Mouse (Mus musculus) adrenal gland, postnatal 0 days (tissue): Measurements from ENCODE around the gene H1f0. TPM values are rescaled to one million over a fixed set of nuclear protein-coding genes. Genes with fewer than 3 reads are reported as not detected.

Experiments used
- microRNA-seq: library from miRNA; unstranded; fragments of <30 nt; microRNA quantifications from one replicate; pipeline ENCODE4, GENCODE M21; 2016; ENCODE audit warnings: borderline replicate concordance; ENCODE audit not compliant: insufficient number of aligned reads
- polyA plus RNA-seq: library from polyadenylated mRNA; unstranded; fragments of >200 nt; fragmentation: Nextera tagmentation; extraction: Ambion mirVana; gene quantifications from 2 replicates; pipeline ENCODE4 v1.2.1, GENCODE M21; 2015

Gene H1f0
- polyA plus RNA-seq, result 516 and 524 TPM in 2 replicates

GRCm38 (mm10) chr15:79028237-79028738 lies at the start of gene H1f0:
H1f0 (plus strand) TSS chr15:79028450.

GRCm38 (mm10) chr15:79041585-79041984 lies 13.3 kb downstream of the H1f0 start, which contains the start of gene Galr3:
Galr3 (plus strand) TSS chr15:79041885.

GRCm38 (mm10) chr15:79062376-79063159 lies 34.3 kb downstream of the H1f0 start, which contains the start of gene Ankrd54:
Ankrd54 (minus strand) TSS chr15:79062893.

GRCm38 (mm10) chr15:79074913-79075532 lies 46.8 kb downstream of the H1f0 start, which contains the start of gene Eif3l:
Eif3l (plus strand) TSS chr15:79075179.

Small RNA genes lying within 50 kb of the gene (microRNA-seq; reads per million reads assigned to microRNA genes)
- 1.8 reads per million for gene Mir6956

Other genes with a start within 250 kb of the H1f0 start
- 1.8 and 3.0 TPM in 2 replicates for gene Card10, start 225.4 kb upstream of the H1f0 start, polyA plus RNA-seq
- gene Cdc42ep1, start 185.8 kb upstream of the H1f0 start, polyA plus RNA-seq, result 26.0 and 39.0 TPM in 2 replicates
- gene Lgals2, start 172.9 kb upstream of the H1f0 start, polyA plus RNA-seq, result 5.1 and 5.2 TPM in 2 replicates
- gene Gga1, start 151.3 kb upstream of the H1f0 start, polyA plus RNA-seq, result 25.8 and 36.2 TPM in 2 replicates
- gene Gm49510, start 128.8 kb upstream of the H1f0 start, polyA plus RNA-seq, result 0.10 and 0.24 TPM in 2 replicates
- gene Sh3bp1, start 128.7 kb upstream of the H1f0 start, polyA plus RNA-seq, result 17.5 and 18.7 TPM in 2 replicates
- 12.9 and 20.5 TPM in 2 replicates for gene Pdxp, start 114.5 kb upstream of the H1f0 start, polyA plus RNA-seq
- 1,077 and 1,829 TPM in 2 replicates for gene Lgals1, start 101.7 kb upstream of the H1f0 start, polyA plus RNA-seq
- 44.6 and 49.4 TPM in 2 replicates for gene Nol12, start 93.5 kb upstream of the H1f0 start, polyA plus RNA-seq
- 55.0 and 55.2 TPM in 2 replicates for gene Triobp, start 80.7 kb upstream of the H1f0 start, polyA plus RNA-seq
- 0.21 TPM in 1 of 2 replicates, not detected in the other for gene Galr3, start 13.4 kb downstream of the H1f0 start, polyA plus RNA-seq
- 28.3 and 34.6 TPM in 2 replicates for gene Ankrd54, start 34.4 kb downstream of the H1f0 start, polyA plus RNA-seq
- gene Eif3l, start 46.7 kb downstream of the H1f0 start, polyA plus RNA-seq, result 96.0 and 149 TPM in 2 replicates
- gene Micall1, start 80.4 kb downstream of the H1f0 start, polyA plus RNA-seq, result 7.4 and 8.5 TPM in 2 replicates
- gene Polr2f, start 112.6 kb downstream of the H1f0 start, polyA plus RNA-seq, result 357 and 410 TPM in 2 replicates
- gene 1700088E04Rik, start 112.8 kb downstream of the H1f0 start, polyA plus RNA-seq, result 14.0 and 14.2 TPM in 2 replicates
- 7.2 and 8.5 TPM in 2 replicates for gene Sox10, start 136.8 kb downstream of the H1f0 start, polyA plus RNA-seq
- 18.3 and 20.7 TPM in 2 replicates for gene Pick1, start 200.7 kb downstream of the H1f0 start, polyA plus RNA-seq
- gene Gm49486, start 200.9 kb downstream of the H1f0 start, polyA plus RNA-seq, result 0.18 and 0.32 TPM in 2 replicates
- gene Slc16a8, start 226.3 kb downstream of the H1f0 start, polyA plus RNA-seq, result 0.07 and 0.30 TPM in 2 replicates